Mouse (Mus musculus): ENCODE results near the gene Gsg1.

The Gsg1 gene

GRCm38 (mm10) chr6:135261124-135261523, 7.0 kb upstream of the Gsg1 start:
- DNase-seq (ENCODE audit: low read depth, low spot score) = no peak

DNA sequence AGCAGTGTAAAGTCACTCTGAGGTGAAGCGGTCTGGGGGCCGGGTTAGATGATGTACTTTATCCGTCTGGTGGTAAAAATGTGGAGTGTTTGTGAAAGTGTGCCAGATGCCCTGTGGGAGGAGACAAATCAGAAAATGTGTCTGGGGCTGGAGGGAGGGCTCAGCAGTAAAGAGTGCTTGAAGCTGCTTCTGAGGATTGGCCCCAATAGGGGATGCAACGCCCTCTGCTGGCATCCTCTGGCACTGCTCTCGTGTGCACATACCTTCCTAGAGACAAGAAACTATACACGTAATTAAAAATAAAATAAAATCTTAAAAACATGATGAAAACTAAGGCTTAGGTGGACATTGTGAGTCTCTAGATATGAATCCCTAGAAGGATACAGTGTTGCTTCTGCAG, 6.3 kb upstream of the Gsg1 start:
- DNase-seq (ENCODE audit: low read depth, low spot score) = no peak

DNA sequence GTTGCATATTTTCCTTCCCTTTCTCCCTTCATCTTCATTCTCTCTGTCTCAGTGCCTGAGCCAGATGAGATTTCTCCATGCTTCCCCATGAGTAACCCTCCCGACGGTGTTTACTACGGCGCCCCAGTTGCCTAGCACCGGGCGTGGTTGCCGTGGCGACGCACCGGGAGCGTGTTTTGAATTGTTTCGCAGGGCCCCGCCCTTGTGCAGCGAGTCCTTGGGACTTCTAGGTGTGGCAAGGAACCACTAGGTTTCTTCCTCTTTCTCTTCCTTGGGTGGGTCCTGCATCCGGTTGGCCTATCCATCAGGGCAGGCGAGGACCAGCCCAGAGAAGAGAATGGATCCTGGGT, 1.4 kb downstream of the Gsg1 start:
- no peak for DNase-seq (ENCODE audit: low read depth, low spot score)

DNA sequence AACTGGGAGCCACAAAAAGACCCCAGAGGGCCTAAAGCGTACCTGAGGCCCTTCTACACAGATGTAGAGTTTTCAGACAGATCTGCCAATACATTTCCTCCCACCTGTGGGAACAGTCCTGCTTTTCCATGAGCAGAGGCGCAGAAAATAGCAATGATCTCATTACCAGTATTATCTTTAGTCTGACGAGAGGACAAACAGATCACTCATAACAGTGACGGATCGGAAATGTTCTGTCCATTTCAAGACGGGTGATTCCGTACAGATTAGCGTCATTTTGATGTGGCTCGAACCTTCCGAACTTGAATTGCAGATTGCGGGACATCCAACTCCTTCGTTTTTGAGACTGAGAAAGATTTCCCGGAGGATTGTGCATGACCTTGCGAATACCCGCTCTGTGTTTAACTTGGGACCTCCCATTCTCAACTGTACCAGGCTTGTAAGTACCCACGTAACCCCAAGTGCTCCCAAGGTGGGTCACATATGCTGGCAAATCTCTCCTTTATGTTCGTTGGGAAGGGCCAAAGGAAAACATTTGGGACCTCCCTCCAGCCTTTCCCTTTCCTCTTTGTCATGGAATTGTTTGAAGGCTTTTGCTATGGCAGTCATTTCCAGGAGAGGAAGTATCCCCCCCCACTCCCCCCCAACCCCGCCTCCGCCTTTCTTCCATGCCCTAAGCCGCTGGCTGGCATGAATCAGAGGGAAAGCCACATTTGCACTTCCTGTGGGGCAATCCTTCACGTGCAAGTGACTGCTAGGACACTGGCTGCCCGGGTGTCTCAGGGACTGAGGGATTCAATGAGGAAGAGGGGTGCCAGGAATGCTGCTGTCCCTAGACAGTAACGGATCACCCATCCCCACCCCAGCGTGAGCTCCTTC, 2.1 kb downstream of the Gsg1 start:
- DNase-seq (ENCODE audit: low read depth, low spot score) = no peak

GRCm38 (mm10) chr6:135250926-135251699, 3.0 kb downstream of the Gsg1 start:
- no peak for DNase-seq (ENCODE audit: low read depth, low spot score)

DNA sequence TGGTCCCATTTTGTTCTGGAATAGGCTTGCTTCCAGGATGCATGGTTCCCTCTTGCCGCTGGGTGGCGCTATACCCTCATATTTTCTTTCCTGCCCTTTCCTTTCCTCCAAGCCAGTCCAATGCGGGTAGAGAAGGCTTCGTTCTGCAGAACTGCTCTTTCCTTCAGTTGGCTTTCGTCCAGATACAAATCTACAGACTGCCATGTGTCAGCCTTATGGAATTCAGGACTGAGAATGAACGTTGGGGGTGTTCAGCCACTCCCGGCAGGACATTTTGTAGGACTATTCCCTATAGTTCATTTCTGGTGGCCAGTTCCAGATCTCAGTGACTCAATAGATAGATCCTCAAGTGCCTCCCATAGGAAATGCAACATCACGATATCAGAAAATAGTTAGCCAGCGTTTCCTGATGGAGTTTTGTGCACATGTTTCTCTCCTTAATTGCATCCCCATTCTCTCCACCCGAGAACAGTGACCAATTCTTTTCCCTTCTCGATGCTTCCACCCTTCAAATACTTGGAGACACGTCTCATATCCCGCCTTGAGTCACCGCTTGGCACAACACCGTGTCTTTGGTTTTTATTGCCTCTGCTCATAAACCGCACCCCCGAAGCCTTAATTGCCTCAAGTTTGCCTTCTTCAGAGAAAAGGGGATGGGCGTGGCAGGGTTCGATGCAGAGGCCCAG, 4.2 kb downstream of the Gsg1 start:
- no peak for DNase-seq (ENCODE audit: low read depth, low spot score)

- DNase-seq (ENCODE audit: low read depth, low spot score) = no peak
Measured at GRCm38 (mm10) chr6:135247861-135248260, 6.3 kb downstream of the Gsg1 start.

DNA sequence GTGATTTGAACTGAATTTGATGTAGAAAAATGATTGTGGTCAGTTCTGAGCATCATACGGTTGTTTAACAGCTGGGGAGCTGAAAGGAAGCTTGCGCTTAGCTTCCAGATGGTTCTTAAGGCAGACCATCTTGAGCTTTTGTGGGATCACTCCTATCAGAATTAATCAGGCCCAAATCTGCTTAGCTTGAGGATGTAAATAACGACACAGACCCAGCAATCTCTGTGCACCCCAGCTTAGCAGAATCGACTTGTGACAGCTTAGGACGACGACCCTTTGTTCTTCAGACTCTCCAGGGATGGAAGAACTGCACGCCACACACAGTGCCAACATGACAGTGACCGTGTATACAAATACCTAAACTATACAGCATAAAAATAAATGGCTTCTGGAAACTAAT, 8.6 kb downstream of the Gsg1 start:
- no peak for DNase-seq (ENCODE audit: low read depth, low spot score)

GRCm38 (mm10) chr6:135240361-135240760, 13.8 kb downstream of the Gsg1 start:
- DNase-seq (ENCODE audit: low read depth, low spot score) = no peak

GRCm38 (mm10) chr6:135238211-135238610, 15.9 kb downstream of the Gsg1 start:
- DNase-seq (ENCODE audit: low read depth, low spot score) = no peak

DNA sequence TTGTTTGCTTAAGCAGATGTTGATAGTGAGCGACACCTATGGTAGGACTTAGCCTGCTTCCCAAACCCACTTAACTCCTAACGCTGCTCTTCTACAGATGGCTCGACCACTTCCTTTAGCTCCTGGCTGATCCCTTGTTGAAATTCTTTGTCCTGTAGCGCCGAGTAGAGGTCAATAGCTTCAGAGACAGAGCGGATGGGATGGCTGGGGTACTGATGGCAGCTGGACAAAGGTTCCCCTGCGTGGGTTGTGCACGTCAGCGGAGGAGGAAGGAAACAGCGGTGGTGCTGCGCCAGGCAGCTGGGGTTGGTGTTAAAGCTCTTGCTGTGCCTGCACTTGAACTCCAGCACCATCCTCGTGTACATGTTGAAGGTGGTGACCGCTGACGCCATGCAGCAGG, 16.8 kb downstream of the Gsg1 start:
- DNase-seq (ENCODE audit: low read depth, low spot score) = no peak

- DNase-seq (ENCODE audit: low read depth, low spot score) = no peak
Measured at GRCm38 (mm10) chr6:135236576-135236975, 17.6 kb downstream of the Gsg1 start.

DNA sequence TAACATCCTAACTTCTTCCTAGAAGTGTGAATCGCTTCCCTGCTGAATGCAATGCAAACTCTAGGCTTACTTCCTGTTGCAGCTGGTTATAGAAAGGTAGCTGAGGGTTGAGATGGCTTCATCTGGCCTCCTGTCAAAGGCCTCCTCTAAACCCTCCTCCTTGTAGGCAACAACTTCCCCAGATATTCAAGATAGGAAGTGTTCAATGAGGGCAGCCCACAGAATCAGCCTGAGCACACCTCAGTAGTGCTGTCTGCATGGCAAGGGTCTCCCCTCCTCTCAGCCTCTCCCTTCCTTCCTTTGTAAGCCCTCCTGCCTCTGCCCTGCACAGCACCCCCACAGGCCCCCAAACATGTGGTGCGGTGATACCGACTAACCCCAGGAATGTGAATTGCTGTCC, 18.4 kb downstream of the Gsg1 start:
- DNase-seq (ENCODE audit: low read depth, low spot score) = no peak

DNA sequence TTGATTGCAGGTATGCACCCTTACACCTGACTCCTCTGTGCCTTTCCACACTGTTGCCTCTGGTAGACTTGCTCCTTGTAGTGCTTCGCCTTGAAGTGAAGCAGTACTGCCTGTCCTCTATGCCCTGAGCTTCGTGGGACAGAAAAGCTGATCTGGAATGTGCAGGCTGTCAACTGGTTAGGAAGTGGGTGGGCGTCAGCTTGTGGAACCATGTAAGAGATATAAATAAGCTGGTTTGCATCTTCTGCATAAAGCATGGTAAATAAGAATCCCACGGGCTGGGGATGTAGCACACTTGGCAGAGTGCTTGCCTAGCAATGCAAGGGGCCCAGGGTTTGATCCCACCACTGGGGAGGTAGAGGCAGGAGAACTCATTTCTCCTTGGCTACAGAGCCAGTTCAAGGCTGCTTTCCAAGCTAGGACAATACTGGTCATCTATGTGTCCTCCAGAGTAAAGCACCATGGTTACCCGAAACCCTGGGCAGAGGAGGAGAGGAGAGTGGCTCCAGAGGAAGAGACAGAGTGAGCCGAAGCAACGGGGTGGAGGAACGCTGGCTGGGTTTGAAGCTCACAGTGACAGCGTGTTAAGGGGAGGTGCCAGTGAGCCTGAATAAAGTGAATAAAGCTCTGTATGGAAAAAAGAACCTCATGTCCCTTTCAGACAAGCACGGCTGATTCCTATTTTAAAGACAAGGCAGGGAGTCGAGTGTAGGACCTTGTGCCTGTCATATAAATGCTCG, 21.5 kb downstream of the Gsg1 start:
- DNase-seq (ENCODE audit: low read depth, low spot score) = no peak

DNA sequence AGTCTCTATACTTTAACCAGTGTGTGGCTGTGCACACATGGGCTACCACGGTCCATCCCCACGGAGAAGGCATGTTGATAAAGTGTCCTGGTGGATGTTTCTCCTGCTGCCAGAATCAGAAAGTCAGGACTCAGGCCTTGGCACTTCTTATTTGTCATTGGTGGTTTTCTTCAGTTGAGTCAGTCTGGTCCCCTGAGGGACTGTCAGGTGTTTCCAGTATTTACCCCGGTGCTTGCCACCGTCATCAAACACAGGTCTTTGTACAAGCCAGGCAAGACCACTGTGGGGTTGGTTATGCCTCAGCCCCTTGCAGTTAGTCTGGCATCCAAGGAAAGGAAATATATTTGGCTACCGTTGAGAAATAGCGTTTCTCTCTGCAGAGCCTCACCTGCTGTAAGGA, 23.6 kb downstream of the Gsg1 start:
- no peak for DNase-seq (ENCODE audit: low read depth, low spot score)

DNA sequence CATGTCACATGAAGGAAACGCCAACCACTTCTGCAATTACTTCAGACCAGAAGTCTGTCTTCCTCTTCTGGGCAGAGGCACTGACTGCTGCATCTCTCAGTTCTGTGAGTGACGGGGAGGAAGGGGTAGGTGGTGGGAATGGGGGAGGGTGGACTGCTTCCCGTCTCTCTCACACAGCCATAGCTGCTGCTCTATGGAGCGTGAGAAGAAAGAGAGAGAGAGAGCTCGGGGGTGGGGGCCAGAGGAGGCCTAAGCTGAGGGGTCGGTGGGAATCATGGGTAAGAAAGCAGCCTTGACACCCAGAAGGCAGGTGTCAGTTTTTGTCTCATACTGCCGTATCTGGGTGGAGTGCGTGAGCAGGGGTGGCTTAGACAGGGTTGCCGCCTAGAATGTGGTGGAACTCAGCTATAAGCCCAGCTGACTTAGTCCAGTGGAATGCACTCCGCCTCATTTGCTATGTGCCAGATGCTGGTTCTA, 25.6 kb downstream of the Gsg1 start:
- no peak for DNase-seq (ENCODE audit: low read depth, low spot score)

DNA sequence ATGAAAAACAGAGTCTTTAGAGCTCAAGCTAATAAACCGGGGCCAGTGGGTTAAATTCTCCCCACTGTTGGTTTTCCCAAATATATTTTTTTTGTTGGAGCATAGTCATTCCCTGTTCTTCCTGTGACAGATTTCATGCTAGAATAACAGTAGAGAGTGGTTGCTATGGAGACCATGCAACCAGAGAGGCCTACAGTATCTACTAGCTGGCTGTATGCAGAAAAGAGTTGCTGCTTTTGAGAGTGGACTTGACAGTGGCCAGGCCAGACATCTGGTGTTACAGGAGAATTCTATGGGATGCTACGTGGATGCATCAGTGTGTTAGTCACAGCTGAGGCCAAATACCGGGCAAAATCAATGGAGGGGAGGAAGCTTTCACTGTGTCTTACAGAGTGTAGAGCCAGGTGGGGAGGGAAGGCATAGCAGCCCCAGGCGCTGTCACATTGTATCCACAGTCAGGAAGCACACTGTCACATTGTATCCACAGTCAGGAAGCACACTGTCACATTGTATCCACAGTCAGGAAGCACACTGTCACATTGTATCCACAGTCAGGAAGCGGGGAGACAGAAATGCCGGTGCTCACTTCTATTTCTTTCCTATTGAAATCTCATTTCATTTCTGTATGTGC, 30.2 kb downstream of the Gsg1 start:
- no peak for DNase-seq (ENCODE audit: low read depth, low spot score)

DNA sequence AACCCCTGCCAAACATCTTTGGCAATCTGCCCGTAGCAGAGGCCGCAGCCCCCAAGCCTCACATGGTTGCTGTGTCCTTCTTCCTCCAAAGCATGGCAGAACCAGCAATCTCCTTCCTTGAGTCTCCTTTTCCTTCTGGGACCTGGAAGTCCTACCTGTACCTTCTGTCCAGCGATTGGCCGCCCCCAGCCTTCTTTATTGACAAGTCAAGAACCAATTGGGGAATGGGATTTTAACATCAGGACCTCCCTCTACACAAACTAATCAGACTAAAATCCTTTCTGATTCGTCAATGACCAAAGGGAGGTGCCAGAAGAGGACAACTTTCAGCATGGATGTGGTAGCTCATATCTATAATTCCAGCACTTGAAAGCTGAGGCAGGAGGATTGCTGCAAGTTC, 34.2 kb downstream of the Gsg1 start:
- no peak for DNase-seq (ENCODE audit: low read depth, low spot score)

GRCm38 (mm10) chr6:135218330-135218729, 35.8 kb downstream of the Gsg1 start:
- DNase-seq (ENCODE audit: low read depth, low spot score) = no peak

DNA sequence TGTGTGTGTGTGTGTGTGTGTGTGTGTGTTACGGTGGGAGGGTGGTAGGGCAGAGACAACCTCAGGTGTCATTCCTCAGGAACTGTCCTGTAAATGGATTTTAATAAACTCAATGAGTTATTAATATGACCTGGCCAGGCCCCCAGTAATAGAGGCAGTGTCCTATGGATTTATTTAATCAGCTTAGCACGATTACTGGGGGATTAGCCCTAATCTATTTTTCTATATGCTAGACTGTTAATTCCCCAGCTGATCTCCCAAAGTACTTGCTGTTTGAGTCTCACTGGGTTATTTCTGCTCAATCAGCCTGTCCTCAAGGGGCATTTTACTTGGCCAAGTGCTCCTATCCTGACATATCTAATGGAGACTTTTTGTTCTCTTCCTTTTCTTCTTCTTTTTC, 41.5 kb downstream of the Gsg1 start:
- DNase-seq (ENCODE audit: low read depth, low spot score) = no peak

DNA sequence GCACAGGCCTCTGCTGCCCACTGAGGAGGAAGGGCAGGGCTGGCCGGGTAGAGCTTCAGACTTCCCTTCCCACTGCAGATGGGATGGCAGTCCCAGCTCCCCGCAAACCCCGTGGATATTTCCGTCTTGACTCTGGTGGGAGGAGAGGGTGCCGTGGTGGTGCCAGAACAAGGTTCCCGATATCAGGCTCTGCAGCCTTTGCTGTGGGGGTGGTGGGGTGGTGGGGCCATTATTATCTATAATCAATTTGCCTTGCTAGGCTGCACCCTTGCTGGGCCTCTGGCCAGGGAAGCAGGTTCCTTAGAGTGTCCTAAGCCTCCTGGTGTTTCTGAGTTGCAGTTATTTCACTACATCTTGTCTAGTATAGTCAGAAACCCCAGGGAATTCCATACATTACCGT, 43.0 kb downstream of the Gsg1 start:
- DNase-seq (ENCODE audit: low read depth, low spot score) = no peak

All from A20 (cell line).